Mouse (Mus musculus): Measurements from ENCODE around the gene Tbrg1. TPM values are rescaled to one million over a fixed set of nuclear protein-coding genes. Genes with fewer than 3 reads are reported as not detected.
A peak's percentile ranks its signal among the peaks of the same experiment; 100 is the strongest.

Tbrg1 gene
- total RNA-seq, 2 experiments from 2014 or later: 53.4 to 55.6 TPM

DNA sequence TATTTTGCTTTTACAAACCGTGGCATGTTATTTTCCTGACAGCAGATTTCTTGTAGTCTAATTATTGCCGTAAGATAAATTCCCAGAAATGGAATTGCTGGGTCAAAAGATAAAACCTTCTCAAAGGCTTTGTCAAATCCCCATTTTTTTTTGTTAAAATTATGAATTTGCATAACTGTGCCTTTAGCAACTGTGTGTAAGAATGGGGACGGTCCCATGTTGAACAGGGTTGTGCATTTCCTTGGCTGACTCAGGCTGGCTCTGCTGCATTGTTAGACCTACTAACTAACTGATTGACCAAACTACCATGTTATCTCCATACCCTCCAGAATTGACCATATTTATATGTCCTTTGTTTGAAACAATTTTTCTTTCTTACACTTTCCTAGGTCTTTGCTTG lies 22.8 kb downstream of the Tbrg1 start:
- DNase-seq (ENCODE audit: low spot score in 2 of 2): no peak

DNA sequence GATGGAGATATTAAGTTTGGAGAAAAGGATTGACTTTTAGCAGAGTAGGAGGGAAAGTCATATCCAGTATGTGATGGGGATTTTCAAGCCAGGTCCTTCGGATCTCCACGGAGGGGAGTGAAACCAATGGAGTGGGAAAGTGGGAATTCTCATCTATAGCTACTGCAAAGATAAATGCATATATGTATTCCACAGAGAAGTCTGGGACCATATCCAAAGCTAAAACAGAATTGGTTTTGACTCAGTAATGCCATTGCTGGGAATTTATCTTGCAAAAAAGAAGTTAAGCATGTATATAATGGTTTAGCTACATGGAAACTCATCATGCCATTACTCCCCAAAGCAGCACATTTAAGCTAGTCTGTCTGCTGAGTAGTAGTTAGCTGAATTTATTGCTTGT lies 24.8 kb downstream of the Tbrg1 start:
- no peak for DNase-seq (ENCODE audit: low spot score in 2 of 2)

DNA sequence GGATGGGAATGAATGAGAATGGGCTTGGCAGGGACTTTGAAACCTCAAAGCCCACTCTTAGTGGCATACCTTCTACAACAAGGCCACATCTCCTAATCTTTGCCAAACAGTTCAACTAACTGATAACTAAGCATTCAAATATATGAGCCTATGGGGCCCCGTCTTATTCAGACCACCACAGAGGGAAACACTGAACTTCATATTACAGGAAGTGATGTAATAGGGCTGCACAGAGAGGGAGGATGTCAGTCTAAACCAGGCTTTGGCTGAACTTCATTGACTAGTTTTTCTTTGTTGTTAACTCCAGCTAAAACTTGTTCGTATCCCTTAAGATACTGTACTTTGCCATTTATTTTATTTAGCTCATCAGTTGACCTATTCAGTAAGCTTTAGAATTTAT lies 27.2 kb downstream of the Tbrg1 start:
- no peak for DNase-seq (ENCODE audit: low spot score in 2 of 2)

DNA sequence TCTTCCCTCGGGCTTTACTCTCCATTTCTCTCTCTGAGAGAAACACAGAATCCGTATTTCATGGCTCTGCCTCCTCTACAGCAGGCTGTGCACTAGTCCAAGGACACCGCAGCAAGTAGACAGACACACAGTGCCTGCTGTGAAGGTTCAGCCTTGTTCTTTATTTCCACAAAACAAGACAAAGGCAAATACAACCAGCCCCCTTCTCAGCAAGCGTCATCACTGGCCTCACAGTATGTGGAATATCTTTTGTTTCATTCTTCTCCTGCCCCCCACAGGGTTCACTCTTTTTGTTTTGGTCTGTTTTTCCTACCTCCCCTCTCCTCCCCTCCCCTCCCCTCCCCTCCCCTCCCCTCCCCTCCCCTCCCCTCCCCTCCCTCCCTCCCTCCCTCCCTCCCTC lies 28.5 kb downstream of the Tbrg1 start:
- no peak for DNase-seq (ENCODE audit: low spot score in 2 of 2)

DNA sequence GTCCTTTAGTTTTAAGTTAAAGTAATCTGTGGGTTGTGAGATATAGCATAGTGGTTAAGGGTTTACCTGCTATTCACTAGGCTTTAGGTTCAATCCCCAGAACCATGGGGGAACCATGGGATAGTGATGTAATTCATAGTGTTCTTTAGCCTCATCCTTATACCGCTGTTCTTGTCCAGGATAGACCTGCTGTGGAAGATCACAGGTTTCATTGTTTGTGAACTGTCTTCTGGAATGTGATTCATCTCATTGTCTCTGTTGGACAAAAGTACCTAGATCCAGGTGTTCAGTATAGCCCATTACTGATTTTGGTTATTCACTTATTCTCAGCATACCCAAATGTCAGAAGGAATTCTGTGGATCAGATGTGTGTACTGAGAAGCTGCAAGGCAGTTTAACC lies 29.8 kb downstream of the Tbrg1 start:
- DNase-seq (ENCODE audit: low spot score in 2 of 2): no peak

DNA sequence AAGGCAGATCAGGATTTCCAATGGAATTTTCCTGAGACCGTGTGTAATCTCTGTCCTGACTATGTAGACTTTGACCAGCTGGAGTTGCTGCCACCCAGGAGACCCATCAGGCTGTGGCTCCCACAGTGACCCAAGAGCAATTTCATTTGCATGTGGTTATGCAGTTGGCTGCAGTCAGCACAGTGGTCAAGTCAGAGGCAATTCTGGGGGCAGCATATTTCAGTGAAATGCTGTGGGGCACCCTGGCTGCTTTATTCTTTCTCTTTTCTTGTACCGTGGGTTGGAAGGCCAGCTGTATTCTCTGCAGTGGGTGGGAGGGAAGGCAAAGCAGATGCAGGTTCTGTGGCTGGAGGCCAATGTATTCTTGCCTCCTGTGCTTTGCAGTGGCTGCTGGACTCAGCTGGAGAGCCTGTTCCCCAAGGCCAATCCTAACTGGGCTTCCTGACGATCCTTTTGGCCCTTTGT lies 31.0 kb downstream of the Tbrg1 start:
- DNase-seq (ENCODE audit: low spot score in 2 of 2): peak; percentile 18 to 40

DNA sequence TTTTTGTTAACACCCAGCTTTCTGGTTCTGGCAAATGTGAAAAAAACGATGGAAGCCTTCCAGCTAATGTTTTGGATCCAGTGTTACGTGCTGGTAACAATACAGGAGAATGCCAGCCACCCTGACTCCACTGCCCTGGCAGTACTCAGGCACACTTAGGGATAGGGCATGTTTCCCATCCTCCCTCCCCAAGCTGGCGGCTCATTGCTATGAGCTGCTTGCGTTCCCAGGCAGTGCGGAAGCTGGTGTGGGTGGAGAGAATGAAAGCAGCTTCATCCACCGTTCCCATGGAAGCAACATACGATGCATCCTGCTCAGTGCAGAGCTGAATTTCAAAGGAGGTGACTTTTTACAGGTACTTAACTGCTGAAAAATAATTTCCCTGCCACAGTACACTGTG lies 31.5 kb downstream of the Tbrg1 start:
- peak; percentile 62 to 73 for DNase-seq (ENCODE audit: low spot score in 2 of 2)

DNA sequence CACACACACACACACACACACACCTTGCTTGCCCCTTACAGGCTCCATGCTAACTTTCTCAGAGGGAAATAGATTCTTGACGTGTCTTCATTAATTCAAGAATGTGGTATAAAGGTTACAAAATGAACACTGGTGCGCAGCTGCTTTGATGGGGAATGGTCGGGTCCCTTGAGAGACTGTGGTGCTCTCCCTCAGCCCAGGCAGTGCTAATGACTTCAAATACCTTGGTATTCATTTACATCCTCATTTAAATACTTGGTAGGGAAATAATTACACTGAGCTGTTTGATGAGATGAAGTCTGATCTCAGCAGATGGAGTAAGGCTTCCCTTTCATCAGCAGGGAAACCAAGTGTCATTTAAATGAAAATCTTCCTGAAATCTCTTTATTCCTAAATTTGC lies 32.0 kb downstream of the Tbrg1 start:
- no peak for DNase-seq (ENCODE audit: low spot score in 2 of 2)

DNA sequence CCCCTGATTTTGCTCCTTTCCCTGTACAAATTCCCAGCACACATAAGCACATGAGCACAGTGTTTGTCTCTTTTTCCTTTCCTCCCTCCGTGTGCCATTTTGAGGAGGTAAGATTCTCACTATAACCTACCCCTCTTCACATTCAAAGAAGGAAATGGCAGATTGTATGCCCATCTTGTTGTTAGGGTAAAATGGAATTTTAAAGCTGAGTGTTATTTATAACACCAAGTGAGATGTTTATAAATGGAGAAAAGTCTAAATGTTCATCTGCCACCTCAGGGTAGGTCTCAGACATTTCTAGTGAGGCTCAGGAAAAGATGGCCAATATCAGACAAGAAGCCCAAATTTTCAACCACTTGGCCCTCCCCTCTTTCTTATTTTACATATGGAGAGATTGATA lies 32.6 kb downstream of the Tbrg1 start:
- no peak for DNase-seq (ENCODE audit: low spot score in 2 of 2)

DNA sequence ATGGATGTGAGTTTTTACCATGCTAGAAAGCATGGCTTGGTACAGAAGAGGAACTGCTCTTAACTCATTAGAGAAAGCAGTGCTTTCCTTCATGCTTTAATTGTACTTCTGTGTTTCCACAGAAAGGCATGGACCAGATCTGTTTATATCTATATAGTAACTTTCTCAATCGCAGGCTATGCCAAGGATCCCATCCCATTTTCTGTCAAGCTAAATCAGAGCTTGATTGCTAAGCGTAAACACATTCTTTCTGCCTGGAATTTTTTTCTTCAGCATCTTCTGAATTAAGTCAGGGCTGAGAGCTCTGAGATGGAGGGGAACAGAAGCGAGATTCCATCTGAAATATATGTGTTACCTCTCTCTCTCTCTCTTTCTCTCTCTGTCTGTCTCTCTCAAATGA lies 33.1 kb downstream of the Tbrg1 start:
- DNase-seq (ENCODE audit: low spot score in 2 of 2): no peak

DNA sequence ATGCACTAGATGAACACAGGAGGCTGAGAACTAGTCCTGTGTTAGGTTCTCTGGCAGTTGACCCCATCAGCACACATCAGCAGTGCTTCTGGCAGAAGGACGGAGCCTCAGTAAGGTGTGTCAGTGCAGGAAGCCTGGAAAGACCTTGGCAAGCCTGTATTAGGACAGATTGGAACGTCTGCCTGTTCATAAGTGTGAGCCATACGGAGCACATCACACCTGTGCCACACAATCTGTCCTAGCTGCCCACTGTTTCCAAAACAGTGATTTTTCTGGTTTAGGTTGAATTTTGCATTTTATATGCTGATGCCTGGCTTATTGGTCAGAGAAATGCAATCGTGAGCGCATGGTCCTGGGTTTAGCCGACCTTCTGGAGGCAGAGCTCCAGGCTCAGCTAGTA lies 35.8 kb downstream of the Tbrg1 start:
- peak; percentile 22 to 37 for DNase-seq (ENCODE audit: low spot score in 2 of 2)

DNA sequence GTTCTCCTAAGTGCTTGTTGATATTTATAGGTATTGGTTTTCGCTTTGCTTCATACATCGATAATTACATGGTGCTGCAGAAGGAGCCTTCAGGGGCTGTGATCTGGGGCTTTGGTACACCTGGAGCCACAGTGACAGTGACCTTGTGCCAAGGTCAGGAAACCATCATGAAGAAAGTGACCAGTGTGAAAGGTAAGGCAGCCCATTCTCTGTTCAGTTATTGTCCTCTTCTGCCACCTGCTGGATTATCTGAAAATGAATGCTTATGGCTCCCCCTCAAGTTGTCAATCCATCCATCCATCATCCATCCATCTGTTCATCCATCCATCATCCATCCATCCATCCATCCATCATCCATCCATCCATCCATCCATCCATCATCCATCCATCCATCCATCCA lies 40.3 kb downstream of the Tbrg1 start:
- peak; percentile 35 to 50 for DNase-seq (ENCODE audit: low spot score in 2 of 2)

DNA sequence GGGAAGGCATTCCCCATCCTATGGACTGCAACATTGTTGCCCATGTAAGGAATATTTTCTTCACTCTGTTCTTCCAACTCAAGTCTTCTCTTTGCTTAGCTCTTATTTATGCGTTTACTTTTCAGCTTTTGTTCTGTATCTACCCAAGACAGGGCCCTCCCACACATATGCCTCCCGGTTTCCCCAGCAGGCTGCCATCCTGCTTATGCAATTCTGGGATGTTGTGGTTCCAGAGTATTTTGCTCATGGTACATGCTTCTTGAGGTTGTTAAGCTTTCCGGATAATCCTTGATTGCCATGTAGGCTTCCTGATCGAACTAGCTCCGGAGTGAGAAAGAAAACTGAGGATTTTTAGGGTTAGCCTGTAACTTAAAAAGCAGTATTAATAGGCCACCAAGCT lies 41.9 kb downstream of the Tbrg1 start:
- DNase-seq (ENCODE audit: low spot score in 2 of 2): no peak

DNA sequence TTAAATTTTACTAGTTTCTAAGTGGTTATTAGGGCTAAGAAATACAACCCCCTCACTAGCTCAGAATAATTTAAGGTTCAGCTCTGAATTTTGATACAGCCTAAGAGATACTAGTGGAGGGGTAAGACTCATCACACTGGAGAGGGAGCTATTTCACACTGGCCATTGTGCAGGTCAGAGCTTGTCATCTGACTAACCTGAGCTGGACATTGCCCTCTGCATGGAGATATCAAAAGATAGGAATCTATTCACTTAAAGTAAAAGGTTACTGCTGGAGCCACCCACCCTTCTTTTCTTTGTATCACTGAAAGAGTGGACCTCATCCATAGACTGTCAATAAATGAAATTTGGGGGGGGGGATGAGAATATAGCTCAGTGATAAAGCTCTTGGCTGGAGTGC lies 42.8 kb downstream of the Tbrg1 start:
- no peak for DNase-seq (ENCODE audit: low spot score in 2 of 2)

DNA sequence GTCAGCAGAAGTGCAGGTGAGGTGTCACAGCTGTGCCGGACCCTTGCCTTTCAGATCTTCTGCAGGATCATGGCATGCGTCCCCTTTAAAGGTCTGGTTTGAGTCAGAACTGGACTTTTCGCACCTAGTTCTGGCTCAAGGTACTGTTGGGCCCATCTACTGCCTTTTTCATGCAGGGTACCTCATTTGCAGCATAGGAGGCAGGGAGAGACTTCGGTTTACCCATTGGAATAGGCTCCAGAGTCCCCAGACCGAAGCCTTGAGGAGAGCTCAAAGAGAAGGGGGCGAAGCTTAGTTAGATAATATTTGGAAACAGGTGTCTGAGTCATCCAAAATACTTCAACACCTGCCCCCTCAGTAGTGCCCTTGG lies 43.2 kb downstream of the Tbrg1 start:
- peak in 1 of 2 experiments; percentile 21 for DNase-seq (ENCODE audit: low spot score in 2 of 2)

DNA sequence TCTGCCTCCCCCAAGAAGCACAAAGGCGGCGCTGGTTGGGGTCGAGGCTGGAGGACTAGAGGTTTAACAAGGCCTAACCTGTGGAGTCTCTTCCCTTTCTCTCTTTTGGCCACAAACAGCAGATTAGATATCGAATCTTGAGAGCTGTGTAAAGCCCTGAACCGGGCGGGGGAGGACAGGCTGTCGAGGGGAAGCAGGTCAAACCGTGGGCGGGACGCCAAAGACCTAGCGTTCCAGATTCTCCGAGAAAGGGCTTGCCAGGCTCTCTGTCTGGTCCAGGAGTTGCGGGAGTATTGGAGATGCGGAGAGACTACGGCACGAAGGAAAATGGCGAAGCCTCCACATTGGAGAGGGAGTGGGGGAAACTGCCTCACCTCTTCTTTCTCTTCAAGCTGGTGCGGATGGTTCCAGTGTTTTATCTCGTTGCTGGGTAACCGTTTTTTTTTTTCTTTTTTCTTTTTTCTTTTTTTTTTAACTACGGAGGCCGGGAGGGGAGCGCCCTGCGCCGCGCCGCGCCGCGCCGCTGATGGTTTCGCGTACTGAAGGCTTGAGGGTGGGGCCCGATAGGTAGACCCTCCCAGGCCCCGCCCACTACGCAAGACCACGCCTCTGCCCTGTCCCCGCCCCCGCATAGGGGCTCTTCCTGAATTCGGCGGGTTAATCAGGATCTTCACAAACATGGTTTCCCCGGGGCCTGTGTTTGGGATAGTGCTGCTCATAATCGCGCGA lies 43.8 kb downstream of the Tbrg1 start, which contains the start of gene Spa17:
Gene Spa17, minus strand, starts transcription at position 541 of the 729 bp plus-strand sequence.
- peak; percentile 78 to 84 for DNase-seq (ENCODE audit: low spot score in 2 of 2)

DNA sequence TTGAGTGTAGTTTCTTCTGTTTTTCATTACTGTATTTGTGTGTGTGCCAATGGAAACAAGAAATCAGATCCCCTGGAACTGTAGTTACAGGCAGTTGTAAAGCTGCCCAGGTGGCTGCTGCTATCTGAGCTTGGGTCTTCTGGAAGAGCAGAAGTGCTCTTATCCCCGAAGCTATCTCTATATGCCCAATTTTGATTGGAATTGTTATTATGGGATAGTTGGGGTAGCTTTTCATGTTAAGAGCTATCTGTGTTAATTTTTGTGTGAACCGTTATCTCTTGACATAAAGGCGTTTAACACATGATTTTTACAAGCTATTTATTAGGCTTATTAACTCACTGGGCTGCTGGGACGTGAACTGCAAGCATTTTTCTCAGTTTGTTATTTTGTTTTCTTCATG lies 47.6 kb downstream of the Tbrg1 start:
- DNase-seq (ENCODE audit: low spot score in 2 of 2): no peak

DNA sequence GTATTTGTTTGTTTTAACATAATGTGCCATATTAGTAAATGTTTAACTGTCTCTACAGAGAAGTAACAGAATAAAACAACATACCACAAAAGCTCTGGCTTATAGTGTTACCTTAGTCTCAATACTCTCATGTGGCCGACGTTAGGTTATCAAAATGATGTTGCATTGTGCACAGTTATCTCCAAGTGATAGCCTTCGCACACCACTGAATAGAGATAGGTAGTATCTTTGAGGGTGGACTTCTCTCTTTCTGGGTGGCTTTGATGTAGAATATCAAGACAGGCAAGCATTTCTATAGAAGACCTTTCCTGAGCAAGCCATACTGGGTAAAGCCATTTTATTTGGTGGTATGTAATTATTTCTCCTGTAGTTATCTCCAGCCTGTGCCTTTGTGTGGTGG lies 52.0 kb downstream of the Tbrg1 start:
- no peak for DNase-seq (ENCODE audit: low spot score in 2 of 2)

DNA sequence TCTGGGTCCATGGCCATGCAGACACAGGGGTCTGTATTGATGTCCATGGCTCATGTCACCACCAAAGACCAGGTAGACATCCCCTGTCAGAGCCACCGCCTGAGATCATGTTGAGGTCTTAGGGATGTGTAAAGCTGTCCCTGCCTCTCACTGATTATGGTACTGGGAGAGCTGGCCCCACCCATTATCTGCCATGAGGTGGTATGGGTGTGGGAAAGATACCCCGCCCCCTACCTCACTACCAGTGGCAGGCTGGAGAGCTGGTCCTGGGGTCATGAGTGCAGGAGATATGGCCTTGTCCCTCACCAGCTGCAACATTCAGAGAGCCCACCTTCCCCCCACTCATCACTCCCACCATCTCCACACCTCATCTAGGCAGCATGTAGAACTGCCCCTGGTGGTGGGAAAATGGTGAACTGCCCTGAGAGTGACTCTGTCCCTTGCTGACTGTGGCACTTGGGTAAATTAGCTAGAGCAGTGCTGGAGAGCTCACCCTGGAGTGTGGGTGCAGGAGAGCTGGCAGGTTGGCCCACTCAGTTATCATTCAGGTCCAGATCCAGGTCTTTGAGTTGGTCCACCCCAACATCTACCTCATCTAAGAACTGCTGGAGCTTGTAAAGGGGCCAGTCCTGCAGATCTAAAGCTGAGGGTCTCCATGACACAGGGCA lies 56.4 kb downstream of the Tbrg1 start:
- no peak for DNase-seq (ENCODE audit: low spot score in 2 of 2)

All from layer of hippocampus, postnatal 10 days (tissue).